Mouse (Mus musculus): ENCODE data around the gene Nfix. TPM values are rescaled to one million over a fixed set of nuclear protein-coding genes. Genes with fewer than 3 reads are reported as not detected.
A peak's percentile ranks its signal among the peaks of the same experiment; 100 is the strongest.

The Nfix gene
- total RNA-seq, 2 experiments from 2014 or later, result 465 to 558 TPM

GRCm38 (mm10) chr8:84782680-84783079 is 17.5 kb downstream of the Nfix start:
- H3K4me3 ChIP-seq, result peak overlapping the region; percentile 69
- no peak for TF ChIP-seq CTCF (IDR thresholded peaks at IDR 0.05)
- intact Hi-C loops (cut with DNase I), result no loop called here
- peak overlapping the region; percentile 96 for H3K27ac ChIP-seq
- DNase-seq, result peak; percentile 76

GRCm38 (mm10) chr8:84781686-84782505 is 18.2 kb downstream of the Nfix start:
- TF ChIP-seq CTCF (IDR thresholded peaks at IDR 0.05), result no peak
- DNase-seq, result peak; percentile 57
- intact Hi-C loops (cut with DNase I), result no loop called here
- Histone ChIP-seq H3K4me3 (peak overlapping the region; percentile 47), H3K27ac (peak overlapping the region; percentile 96)

- peak overlapping the region; percentile 96 for H3K27ac ChIP-seq
- intact Hi-C loops (cut with DNase I), result no loop called here
Measured at GRCm38 (mm10) chr8:84780949-84781680, 19.0 kb downstream of the Nfix start.

GRCm38 (mm10) chr8:84780225-84780555 is 20.0 kb downstream of the Nfix start:
- Histone ChIP-seq H3K4me3 (peak overlapping the region; percentile 53), H3K27ac (peak overlapping the region; percentile 96)
- intact Hi-C loops (cut with DNase I), result no loop called here
- peak; percentile 52 for DNase-seq
- TF ChIP-seq CTCF (IDR thresholded peaks at IDR 0.05), result no peak

More at GRCm38 (mm10) chr8:84780949-84781680, 19.0 kb downstream of the Nfix start:
- no peak for TF ChIP-seq CTCF (IDR thresholded peaks at IDR 0.05)
- DNase-seq, result peak; percentile 21
- peak overlapping the region; percentile 47 for H3K4me3 ChIP-seq

- peak overlapping the region; percentile 96 for H3K27ac ChIP-seq
Measured at GRCm38 (mm10) chr8:84779519-84780224, 20.5 kb downstream of the Nfix start.

GRCm38 (mm10) chr8:84778638-84779380 is 21.3 kb downstream of the Nfix start:
- Histone ChIP-seq H3K4me3 (peak overlapping the region; percentile 53), H3K27ac (peak overlapping the region; percentile 96)
- peak; percentile 37 for DNase-seq
- intact Hi-C loops (cut with DNase I), result no loop called here
- TF ChIP-seq CTCF (IDR thresholded peaks at IDR 0.05), result no peak

More at GRCm38 (mm10) chr8:84779519-84780224, 20.5 kb downstream of the Nfix start:
- peak overlapping the region; percentile 53 for H3K4me3 ChIP-seq
- intact Hi-C loops (cut with DNase I), result no loop called here
- peak; percentile 31 for DNase-seq
- no peak for TF ChIP-seq CTCF (IDR thresholded peaks at IDR 0.05)

- Histone ChIP-seq H3K27ac (peak overlapping the region; percentile 96), H3K4me3 (peak overlapping the region; percentile 53)
- no peak for TF ChIP-seq CTCF (IDR thresholded peaks at IDR 0.05)
- DNase-seq, result peak; percentile 22
- intact Hi-C loops (cut with DNase I), result no loop called here
Measured at GRCm38 (mm10) chr8:84777899-84778637, 22.1 kb downstream of the Nfix start.

GRCm38 (mm10) chr8:84776569-84776968 is 23.6 kb downstream of the Nfix start:
- peak overlapping the region; percentile 96 for H3K27ac ChIP-seq
- TF ChIP-seq CTCF (IDR thresholded peaks at IDR 0.05), result no peak
- no peak overlapping the region for H3K4me3 ChIP-seq
- DNase-seq, result no peak
- intact Hi-C loops (cut with DNase I), result no loop called here

GRCm38 (mm10) chr8:84775621-84776113 is 24.5 kb downstream of the Nfix start:
- DNase-seq, result peak; percentile 63
- no peak for TF ChIP-seq CTCF (IDR thresholded peaks at IDR 0.05)
- H3K4me3 ChIP-seq, result peak overlapping the region; percentile 61
- intact Hi-C loops (cut with DNase I), result loop anchor here (1.0 to 2.0 kb wide), 2 partner anchors 14 to 23 kb away; no protein-coding TSS in a partner anchor
- H3K27ac ChIP-seq, result peak overlapping the region; percentile 96

GRCm38 (mm10) chr8:84775105-84775591 is 25.0 kb downstream of the Nfix start:
- intact Hi-C loops (cut with DNase I), result loop anchor here (1.0 to 2.0 kb wide), 2 partner anchors 14 to 24 kb away; no protein-coding TSS in a partner anchor
- Histone ChIP-seq H3K27ac (peak overlapping the region; percentile 96), H3K4me3 (peak overlapping the region; percentile 61)
- peak; percentile 82 for DNase-seq
- no peak for TF ChIP-seq CTCF (IDR thresholded peaks at IDR 0.05)

GRCm38 (mm10) chr8:84774473-84774911 is 25.7 kb downstream of the Nfix start:
- Histone ChIP-seq H3K27ac (peak overlapping the region; percentile 96), H3K4me3 (peak overlapping the region; percentile 61)
- no peak for TF ChIP-seq CTCF (IDR thresholded peaks at IDR 0.05)
- peak; percentile 82 for DNase-seq
- intact Hi-C loops (cut with DNase I), result loop anchor here (2.0 kb wide), 1 partner anchor 24 kb away; no protein-coding TSS in a partner anchor
